Mouse (Mus musculus): ENCODE results near the gene Olfr1453.
"Not testable (repeated sequence)": the region's sequence is repeated elsewhere in the genome, so short reads cannot be mapped to it uniquely, and the experiment has no call there.

Olfr1453 gene

DNA sequence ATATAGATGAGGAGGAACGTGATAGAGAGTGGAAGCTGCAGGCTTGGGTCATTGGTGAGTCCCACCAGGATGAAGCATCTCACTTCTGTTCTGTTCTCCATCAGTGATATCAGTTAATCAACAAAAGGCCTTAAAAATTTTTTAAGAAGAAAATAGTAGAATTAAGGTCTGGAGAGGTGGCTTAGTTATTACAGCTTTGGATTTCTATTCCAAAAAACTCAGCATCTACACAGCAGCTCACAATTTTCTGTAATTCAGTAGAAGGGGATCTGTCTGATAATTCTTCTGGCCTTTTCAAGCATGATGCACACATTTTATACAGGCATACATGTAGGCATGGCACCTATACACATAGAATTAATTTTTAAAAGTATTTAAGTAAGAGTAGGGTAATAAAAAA is at the start of gene Olfr1453:
TSS of gene Olfr1453 (minus strand) at position 101 of the 400 bp plus-strand sequence.
- no peak for DNase-seq (ENCODE audit: low spot score in 2 of 2)

DNA sequence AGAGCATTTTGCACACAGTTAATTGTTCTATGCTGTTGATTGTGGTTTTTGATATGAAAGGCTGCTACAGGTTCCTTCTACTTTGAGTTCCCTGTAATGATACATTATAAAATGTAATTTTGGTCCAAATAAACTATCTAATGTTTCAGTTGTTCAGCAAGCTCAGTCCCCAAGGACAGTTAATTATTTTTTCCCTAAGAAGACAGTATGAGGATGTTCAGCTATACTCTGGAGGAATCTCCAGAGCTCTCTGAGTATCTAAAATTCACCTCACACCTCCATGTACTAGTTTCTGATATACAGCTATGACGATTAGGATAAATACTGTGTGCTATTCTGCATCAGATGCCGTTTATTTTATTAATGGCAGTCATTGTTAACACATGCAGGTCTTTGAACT is 32.2 kb upstream of the Olfr1453 start, which contains the start of gene Olfr1454:
TSS of gene Olfr1454 (plus strand) at position 301 of the 400 bp plus-strand sequence.
- DNase-seq (ENCODE audit: low spot score in 2 of 2), result no peak

DNA sequence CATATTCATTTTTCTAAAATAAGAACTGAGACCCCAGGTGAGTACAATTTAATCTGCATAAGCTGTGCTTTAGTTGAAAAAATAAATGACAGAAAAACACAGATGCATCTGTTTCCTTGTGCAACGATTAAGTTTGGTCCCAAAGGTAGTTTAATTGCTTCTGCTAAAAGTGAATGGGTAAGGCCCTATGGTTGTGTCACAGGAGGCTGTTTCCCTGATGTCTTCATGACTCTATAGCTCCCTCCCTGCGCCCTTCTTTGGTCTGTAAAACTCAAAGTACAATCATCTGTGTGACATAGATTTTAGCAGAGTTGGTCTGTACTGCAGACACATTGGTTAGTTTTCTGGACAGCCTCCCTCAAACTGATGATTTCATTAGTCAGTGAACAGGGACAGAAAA is 33.4 kb downstream of the Olfr1453 start, which contains the start of gene Olfr1451:
TSS of gene Olfr1451 (plus strand) at position 301 of the 400 bp plus-strand sequence.
- DNase-seq (ENCODE audit: low spot score in 2 of 2), result no peak

DNA sequence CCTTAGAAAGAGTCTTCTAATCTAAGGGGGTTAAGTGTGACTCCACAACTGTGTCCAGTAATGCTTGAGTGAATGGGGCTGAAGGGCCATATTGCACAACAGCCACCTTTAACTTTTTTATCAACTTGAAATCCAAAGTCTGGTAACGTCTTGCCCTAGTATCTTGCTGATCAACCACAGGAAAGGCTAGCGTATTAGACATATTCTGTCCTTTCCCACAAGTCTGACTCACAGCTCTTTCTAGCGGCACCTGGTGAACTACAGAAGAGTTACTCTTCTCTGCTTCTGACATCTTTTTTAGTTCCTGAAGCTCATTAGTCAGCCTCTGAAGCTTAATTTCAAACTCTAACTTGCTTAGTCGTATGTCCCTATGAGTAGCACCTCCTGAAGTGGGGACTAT is 35.8 kb downstream of the Olfr1453 start:
- DNase-seq (ENCODE audit: low spot score in 2 of 2), result not testable (repeated sequence)
